Mouse (Mus musculus) kidney, postnatal 14 days (tissue): ENCODE results near the gene Kcnq1.

Source experiments
- DNase-seq: peaks from one replicate; pipeline ENCODE4 v3.0.0; 2022; ENCODE audit warnings: mixed read lengths

Kcnq1 gene

DNA sequence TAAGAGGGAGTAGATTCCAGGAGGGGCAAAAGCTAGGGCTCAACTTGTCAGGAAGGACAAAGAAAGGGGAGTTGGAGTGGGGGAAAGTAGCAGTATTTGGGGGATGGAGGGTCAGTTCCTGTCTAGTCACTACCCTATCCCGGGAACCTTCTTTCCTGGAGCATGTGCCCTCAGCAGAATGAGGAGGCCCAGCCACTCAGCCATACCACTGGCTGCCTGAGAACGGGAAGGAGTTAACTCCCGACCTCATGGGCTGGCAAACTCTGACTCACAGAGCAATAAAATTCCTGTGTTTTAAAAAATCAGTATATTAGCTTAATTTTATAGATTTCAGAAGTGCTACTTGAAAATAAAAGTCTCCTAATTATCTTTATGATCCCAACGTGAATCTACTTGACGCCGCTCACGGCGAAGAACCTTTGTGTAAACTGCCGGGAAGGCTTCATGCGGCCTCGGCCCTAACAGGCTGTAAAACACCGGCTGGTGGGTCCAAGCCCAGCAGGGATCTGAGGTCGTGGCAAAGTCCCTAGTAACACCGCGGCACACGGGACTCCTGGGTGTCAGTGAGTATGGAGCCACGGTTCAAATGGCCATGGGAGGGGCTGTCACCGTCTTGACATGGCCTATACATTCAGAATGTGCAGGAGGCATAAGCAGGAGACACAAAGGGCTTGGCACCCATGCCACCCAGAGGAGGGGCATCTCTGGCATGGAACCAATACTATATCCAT is 222.2 kb downstream of the Kcnq1 start:
- no peak for DNase-seq

DNA sequence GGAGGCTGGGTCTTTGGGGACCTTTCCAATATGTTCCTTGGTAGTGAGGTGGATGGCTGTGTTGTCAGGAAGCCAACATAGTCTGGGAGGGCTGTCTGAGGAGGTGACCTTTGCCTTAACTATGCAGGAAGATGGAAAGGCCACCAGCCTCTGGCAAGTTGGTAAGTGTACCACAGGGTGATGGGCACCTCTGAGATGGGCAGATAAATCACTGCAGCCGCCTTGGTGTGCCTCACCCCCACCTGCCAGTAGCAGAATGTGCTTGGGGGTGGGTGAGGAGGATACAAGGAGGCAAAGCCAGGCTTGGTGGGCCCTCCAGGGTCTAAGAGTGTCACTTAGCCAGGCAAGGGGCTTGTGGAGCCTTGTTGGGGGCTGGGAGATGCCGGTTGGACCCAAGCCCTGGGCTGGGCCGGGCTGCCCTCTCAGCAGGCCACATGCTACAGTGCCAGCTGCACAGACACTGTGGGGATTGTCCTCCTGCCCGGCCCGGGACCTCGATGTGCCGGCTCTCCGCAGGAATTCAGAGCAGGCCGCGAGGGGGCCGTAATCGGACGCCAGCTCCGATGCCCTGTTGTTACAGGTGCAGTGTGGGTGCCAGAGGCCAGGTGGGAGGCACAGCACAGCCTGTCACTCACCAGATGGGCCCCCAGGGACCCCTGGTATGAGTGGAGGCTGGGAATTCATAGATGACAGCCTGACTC is 223.1 kb downstream of the Kcnq1 start:
- no peak for DNase-seq

DNA sequence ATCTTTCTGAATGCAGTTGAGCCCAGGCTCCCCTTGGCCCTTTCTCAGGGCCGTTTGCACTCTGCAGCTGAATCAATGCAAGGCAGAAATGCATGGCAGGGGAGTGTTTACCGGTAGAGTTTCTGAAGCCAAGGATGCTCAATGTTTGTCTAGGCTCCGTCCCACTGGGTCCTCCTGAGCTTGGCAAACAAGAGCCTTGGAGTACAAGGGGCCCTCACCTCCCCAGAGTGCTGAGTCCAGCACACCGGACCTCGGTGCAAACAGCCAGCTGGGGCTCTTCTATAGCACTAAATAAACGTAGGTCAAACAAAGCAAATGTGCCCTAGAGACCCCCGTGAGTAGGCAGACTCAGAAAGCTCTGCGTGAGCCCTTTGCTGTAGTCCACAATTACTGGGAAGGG is 226.9 kb downstream of the Kcnq1 start:
- DNase-seq, result no peak

DNA sequence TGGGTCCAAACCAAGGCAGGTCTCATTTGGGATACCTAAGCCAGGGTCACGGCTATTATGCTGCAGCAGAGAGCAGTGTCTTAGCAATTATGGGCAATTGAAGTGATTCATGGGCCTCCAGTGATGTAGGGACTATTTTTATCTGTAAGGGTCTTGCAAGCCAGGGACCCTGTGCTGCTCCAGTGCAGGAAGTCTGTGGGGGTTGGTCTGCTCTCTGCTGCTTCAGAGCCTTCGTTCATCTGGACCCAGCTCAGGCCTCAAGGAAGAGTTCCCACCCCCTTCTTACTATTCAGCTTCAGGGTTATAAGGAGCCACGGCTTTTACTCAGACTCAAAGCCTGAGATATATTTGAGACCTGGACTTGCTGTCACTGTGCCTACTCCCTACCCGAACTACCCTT is 227.4 kb downstream of the Kcnq1 start:
- peak; percentile 21 for DNase-seq

DNA sequence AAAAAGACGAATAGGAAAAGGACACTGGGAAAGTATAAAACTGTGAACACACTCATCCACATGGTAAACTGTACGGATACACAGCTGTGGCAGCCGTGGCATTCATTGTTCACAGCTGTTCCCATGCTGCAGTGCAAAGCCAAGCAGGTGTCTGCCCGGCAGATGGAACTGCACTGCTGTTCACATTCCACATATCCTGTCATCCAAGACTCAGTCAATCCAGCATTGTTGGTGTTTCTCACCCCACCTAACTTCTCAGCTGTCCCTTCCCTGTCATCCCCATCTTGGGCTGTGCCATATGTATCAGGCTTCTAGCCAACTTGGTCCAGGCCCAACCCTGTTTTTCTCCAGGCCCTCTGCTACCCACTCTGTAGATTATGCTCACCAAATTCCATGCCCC is 232.5 kb downstream of the Kcnq1 start:
- DNase-seq, result no peak

DNA sequence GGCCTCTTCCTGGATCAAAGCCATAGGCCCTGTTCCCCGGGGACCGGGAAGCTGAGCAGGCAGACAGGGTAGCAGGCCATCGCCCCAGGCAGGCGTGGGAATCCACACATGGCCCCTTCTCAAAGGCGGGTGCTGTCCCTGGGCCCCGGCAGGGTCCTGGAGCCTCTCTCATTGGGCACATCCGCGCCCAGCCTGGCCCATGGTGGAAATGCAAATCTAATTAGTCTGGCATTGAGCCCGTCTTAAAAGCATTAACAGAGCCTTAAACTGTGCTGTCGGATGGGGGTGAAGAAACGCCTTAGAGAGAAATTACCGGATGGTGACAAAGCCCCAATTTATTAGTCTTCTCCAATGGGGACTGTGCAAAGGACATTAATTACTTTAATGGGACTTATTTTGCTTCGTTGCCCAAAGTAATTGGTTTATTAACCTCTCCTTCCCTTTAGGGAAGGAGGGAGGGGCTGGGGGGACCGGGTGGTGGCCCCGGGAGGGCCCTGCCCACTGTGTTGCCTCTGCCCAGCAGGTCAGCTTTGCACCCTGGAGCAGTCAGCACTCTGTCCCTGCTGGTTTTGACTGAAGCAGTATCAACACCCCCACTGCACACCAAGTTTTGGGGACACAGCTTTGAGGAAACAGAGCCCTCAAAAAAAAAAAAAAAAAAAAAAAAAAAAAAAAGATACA is 234.6 kb downstream of the Kcnq1 start:
- DNase-seq, result peak; percentile 41

DNA sequence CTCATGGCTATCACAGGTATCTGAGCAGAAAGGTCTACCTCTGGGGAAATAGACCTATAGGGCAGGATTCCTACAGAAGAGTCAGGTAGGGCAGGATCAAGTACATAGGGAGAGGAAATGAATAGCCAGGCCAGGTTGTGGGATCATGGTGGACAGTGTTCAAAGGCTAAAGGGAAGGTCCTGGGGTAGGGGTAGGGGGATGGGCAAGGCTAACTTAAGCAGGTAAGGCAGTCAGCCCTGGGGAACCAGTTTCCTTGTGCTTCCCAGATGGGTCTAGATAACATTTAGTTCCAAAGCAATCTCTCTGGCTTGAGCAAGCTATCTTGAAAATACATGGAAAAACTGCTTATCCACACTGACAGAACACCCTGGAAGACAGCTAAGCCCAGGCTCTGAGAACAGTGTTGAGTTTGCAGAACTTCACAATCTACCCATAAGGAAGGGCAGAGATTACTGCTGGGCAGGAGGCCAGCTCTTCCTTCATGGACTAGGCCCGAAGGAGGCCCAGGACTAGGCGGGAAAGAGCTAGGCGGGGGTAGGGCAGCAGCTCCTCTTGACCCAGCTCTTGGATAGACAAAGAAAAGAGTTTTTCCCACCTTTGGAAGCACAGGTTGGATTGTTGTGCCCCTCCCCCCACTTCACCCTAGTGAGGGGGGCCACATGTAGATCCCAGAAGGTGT is 235.3 kb downstream of the Kcnq1 start:
- peak; percentile 52 for DNase-seq

DNA sequence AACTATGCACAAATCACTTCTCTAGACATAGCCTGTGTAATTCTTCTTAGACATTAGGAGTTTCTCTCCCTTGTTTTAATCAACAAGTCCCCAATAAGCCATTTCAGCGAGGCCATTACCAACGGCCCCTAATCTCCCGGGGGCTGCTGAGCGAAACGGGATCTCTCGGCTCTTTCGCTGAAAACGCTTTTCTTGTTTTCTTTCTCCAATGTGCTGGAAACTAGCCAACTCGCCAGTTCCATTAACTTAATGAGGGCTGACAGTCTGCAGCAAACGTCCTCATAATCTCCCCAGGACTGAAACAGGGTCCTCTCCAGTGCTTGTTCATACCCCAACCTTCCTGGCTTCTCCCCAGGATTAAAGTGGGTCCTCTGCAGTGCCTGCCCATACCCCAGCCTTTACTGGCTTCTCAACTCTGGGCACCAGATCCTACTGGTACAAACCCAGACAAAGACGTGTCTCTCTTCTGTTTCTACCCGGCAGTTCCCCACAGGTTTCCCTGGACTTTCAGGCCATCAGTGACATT is 237.7 kb downstream of the Kcnq1 start:
- peak; percentile 48 for DNase-seq

- no peak for DNase-seq
Observed at GRCm38 (mm10) chr7:143349287-143349686, 243.1 kb downstream of the Kcnq1 start.

DNA sequence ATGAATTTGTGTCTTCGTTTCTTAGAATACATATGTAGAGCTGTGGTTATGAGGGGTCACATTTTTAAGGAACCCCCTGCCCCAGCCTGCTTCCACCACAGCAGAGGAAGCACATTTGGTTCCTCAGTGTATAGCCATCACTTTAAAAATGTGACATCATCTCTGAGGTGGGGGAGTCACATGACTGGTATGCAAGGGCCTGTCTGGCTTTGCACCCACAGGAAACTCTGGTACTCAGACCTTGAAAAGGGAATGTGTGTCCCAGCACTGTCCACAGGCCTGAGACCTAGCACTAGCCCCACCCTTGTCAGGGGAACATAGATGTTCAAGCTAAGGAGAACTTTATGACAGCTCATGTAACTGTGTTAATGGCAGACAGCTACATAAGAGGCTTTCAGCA is 243.7 kb downstream of the Kcnq1 start:
- DNase-seq, result no peak

DNA sequence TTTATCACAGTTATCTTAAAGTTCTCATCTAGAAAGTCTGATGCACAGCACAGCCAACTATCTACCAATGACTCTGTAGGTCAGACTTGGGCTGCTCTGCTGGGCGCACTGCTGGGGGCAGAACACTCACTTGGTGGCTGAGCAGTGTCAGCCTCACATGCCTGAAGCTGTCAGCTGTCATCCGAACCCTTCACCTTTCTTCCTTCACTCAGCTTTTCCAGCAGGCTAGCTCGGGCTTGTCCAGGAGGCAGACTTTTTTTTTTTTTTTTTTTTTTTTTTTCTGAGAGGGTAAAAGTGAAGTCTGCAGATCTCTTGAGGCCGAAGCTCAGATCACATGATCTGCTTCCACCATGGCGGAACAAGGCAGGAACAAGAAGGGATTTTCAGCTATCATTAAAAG is 249.7 kb downstream of the Kcnq1 start:
- no peak for DNase-seq

DNA sequence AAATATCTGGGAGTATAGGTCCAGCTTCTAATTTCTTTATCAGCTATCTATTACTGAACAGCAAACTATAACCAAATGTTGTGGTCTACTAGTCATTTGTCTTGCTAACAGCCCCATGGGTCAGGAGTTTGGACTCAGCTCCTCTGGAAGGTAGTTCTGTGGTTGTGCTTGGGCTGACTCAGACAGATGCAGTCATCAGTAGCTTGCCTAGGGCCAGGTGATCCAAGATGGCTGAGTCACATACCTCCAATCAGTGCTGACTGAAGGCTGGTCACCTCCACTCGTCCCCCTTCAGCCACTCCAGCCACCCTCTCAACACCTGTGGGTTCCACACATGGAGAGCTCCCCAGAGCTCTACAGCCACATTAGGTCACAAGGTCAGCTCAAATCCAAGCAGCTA is 250.9 kb downstream of the Kcnq1 start:
- no peak for DNase-seq

DNA sequence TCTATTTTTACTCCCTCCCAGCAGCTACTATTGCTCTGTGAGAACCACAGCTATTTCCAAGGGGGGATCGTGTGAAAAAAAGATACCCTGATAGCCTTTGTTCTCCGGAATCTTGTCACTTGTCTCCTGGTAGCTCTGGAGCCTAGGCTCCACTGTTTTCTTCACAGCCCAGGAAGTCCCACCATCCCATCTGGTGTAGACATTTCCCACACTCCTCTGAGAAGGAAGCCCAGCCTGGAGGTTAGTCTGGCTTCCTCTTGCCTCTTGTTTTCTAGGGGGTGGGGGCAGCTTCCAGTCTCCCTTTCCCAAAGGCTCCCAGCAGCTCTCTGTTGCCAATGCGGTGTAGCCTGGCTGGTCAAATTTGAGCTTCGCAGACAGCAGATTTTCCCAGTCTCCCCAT is 251.7 kb downstream of the Kcnq1 start:
- no peak for DNase-seq

DNA sequence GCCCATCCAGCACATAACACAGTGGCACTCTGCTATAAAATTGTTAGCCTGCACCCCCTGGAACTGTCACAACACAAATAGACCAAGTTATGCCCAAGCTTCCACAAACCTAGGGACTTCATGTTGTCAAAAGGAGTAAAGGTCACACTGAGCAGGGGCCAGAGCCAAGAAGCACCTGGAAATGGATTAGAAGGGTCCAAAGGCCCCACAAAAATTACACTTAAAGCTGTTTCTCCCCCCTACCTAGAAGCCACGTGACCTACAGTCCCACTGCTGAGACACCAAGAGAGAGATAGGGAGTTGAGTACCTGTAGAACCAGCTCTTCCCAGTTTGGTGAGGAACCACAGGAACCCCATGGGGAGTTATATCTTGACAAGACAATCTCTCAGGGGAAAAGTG is 253.6 kb downstream of the Kcnq1 start:
- DNase-seq, result no peak

- no peak for DNase-seq
Observed at GRCm38 (mm10) chr7:143360776-143361175, 254.6 kb downstream of the Kcnq1 start.

DNA sequence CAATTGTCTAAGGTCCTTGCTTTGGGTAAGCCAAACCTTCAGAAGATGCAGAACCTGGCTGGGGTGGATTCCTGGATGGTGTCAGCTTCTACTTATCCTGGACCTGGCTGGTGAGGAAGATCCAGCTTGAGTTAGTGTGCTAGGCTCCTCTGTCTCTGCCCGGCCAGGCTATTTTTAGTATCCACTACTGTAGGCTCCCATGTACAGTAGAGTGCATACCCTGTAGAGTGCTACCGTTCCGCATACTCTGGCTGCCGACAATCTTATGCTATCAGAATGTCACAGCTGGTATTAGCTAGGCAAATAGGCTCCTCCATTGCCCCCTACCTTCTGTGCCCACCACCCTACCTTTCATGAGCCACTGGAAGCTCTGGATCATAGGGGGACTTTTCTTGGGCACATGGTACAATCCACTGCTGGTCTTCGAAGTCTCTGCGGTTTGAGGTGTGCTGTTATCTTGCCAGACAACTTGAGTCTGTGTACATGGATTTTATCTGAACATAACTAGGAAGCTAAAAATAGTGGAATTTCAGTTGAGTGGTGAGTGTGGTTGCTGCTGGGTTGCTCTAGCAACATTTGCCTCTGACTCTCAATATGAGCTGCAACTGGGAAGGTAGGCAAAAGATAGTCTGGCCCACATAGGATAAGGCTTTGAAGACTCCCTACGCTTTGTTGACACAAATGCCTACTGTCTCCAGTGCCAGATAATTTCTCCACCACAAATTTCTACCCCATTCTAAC is 258.1 kb downstream of the Kcnq1 start:
- no peak for DNase-seq

- DNase-seq, result peak; percentile 56
Observed at GRCm38 (mm10) chr7:143364969-143365839, 259.0 kb downstream of the Kcnq1 start.

DNA sequence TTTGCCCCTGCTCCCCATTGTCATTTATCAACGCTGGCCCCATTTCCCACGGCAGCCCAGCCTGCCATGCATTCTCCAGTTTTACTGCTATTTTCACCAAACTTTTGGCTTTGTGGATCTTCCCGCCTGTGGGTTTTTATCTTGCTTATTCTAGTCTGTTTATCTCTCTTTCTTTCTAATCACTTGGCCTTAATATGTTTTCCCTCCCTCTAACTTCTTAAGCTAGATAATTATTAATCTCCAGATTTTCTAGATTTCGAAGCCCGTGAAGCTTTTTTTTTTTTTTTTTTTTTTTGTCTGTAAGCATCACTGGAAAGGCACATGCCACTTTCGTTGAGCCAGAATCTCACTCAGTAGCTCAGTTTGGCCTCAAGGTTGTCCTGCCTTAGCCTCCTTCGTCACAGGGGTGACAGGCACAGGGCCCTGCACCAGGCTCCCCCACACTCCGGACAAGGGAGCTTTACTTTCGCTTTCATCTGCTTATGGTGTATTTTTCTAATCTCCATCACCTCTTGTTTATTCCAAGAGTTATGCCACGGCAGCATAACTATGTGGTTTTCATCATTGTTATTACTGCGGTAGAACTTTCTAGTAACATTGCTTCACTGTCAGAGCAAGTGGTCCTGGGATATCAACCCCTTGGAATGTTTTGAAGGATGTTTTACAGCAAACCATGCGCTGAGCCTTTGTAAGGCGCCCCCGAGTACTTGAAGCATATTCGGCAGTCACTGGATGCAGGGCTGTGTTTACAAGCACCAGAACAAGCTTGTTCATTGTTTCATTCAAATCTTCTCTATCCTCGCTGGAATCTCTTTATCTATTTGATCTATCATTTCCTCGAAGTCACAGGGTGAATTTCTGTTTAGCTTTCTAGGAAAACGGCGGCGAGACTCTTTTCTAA is 261.5 kb downstream of the Kcnq1 start:
- DNase-seq, result peak; percentile 27

DNA sequence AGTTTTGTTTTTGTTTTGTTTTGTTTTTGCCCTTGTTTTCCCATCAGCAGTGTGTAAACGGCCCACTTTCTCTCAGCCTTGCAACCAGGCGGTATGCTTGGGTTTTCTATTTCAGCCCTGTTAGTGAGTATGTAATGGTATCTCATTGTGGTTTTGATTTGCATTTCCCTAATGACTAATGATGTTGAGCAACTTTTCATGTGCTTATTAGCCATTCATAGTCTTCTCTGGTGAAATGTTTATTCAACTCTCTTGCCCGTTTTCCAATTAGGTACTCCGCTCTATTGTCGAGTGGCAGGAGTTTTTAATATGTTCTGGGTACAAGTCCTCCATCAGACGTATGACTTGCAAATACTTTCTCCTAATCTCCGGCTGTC is 262.1 kb downstream of the Kcnq1 start:
- no peak for DNase-seq

DNA sequence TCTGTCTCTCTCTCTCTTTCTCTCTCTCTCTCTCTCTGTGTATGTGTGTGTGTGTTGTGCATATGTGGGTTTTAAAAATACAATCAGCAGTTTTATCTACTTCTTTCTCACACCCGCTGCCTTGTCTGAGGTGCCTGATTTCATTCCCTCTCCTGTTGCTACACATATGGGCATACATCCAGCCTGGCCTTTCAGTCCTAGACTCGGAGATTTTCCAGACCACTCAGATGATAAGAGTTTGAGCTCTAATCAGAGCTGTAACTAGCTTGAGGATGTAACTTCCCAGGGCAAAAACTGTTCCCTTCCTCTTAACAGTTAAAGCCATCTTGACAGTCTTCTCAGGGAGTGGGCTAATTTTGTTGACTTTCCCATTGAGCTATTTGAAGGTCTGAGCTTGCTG is 265.2 kb downstream of the Kcnq1 start:
- DNase-seq, result no peak
